Mouse (Mus musculus): ENCODE measurements around the gene Pdlim7.

Pdlim7 gene

DNA sequence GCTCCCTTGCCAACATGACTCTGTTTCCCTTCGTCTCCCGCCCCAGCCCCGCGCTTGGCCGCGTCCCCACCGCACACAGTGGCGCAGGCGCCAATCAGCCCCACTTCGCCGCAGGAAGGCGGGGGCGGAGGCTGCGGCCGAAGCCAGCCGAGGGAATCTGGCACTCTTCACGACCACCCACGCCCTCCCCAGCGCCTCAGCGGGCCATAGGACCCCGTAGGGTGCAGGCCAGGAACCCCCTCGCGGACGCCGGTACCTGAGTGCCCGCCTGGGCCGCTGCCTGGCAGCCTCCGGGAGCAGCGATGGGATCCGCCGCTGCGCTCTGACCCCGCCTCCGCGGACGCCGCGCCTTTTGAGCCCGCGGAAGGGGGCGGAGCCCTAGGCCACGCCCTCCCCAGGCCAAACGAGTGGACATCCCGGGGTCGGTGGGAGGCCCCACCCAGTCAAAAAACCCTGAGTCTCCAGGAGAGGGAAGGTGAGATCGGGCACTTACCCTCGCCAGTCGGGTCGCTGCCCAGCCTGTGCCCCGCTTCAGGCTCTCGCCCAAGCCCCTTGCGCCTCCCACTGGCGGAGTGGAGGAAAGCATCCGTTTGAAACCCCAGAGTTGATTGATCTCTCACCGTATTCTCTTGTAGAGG is at the start of gene Pdlim7:
Gene Pdlim7 (minus strand): TSS at position 566 of the 638 bp plus-strand sequence.
- peak; percentile 89 for DNase-seq

GRCm38 (mm10) chr13:55557499-55557898 is 44.0 kb upstream of the Pdlim7 start:
- DNase-seq = no peak

DNA sequence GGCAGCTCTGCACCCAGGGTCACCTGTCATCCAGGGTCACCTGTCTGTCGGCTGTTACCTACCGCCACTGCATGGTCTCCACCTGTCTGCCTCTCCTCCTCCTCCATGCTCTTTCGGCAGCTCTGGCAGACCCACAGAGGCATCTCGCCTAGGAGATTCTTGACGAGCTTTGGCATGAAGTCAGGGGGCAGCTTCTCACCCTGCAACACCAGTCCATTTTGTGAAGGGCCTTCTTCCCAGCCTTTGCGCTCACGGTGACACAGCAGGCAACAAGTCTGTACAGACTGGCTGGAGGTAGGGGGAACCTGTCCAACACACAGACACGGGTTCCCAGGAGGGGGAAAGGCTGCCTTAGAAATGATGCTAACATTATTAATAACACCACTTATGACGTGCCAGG is 42.4 kb upstream of the Pdlim7 start:
- DNase-seq = no peak

DNA sequence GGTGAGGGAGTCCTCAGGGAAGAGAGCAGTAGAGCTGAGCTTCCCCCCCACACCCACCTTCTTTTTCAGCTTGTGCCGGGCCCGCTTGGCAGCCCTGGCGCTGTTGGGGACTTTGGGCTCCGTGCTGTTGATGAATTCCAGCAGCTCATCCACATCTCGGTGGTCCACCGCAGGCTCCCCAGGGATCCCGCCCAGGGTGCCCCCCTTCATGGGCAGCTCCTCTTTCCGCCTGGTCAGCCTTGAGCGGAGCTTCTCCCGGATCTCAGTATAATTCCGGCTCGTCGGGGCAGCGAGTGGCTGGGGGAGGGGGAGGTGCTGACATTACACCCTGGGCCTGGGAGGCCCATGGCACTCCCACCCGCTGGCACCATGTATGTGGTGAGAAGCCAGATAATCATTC is 35.6 kb upstream of the Pdlim7 start:
- no peak for DNase-seq

GRCm38 (mm10) chr13:55548426-55548825 is 35.0 kb upstream of the Pdlim7 start:
- DNase-seq = no peak

- no peak for DNase-seq
These were observed 34.4 kb upstream of the Pdlim7 start for GRCm38 (mm10) chr13:55547916-55548315.

GRCm38 (mm10) chr13:55544792-55545191 is 31.3 kb upstream of the Pdlim7 start:
- no peak for DNase-seq

GRCm38 (mm10) chr13:55543447-55543846 is 30.0 kb upstream of the Pdlim7 start:
- DNase-seq = no peak

DNA sequence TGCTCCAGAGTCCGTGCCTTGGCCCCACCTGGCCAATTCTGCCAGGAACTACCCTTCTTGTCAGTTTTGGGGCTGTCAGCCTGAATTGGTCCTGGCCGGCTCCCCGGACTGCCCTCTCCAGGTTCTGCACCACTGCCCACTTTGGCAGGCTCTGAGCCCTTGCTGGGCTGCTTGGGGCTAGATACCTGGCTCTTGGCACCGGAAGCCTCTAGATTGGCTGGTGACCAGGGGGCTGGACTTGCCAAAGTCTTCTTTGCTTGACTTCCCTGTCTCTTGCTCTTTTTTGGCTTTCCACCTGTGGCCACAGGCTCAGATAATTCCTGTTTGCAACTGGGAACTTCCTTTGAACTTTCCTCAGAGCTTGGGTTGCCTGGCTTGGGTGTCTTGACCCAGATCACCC is 29.4 kb upstream of the Pdlim7 start:
- peak; percentile 23 for DNase-seq

- DNase-seq = no peak
These were observed 27.5 kb upstream of the Pdlim7 start for GRCm38 (mm10) chr13:55540933-55541332.

- DNase-seq = peak; percentile 100
These were observed 23.0 kb upstream of the Pdlim7 start, which contains the start of gene Ddx41 for GRCm38 (mm10) chr13:55536194-55537175. TSS of gene Ddx41 (minus strand) at chr13:55536658.

- DNase-seq = peak; percentile 67
These were observed 22.3 kb upstream of the Pdlim7 start for GRCm38 (mm10) chr13:55535796-55536193.

DNA sequence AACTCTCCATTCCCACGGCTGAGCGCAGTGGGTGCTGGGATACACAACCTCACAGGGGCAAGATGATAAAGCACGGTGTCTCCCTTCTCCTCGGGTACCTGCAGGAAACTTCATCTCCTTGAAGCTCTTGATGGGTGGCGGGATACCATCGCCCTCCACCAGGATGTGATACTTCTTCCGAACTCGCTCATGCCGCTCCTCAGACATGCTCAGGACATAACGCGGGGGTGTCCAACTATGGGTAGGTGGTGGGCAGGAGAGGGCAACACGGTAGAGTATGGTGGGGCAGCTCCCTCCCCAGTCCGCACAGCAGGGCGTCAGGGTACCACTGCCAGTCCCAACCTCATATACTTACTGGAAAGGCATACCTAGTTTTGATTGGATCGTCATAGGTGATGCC is 21.7 kb upstream of the Pdlim7 start:
- peak; percentile 58 for DNase-seq

GRCm38 (mm10) chr13:55529198-55529915 is 15.9 kb upstream of the Pdlim7 start, which contains the start of gene Dok3:
TSS of gene Dok3 (minus strand) at chr13:55529296.
- no peak for DNase-seq

DNA sequence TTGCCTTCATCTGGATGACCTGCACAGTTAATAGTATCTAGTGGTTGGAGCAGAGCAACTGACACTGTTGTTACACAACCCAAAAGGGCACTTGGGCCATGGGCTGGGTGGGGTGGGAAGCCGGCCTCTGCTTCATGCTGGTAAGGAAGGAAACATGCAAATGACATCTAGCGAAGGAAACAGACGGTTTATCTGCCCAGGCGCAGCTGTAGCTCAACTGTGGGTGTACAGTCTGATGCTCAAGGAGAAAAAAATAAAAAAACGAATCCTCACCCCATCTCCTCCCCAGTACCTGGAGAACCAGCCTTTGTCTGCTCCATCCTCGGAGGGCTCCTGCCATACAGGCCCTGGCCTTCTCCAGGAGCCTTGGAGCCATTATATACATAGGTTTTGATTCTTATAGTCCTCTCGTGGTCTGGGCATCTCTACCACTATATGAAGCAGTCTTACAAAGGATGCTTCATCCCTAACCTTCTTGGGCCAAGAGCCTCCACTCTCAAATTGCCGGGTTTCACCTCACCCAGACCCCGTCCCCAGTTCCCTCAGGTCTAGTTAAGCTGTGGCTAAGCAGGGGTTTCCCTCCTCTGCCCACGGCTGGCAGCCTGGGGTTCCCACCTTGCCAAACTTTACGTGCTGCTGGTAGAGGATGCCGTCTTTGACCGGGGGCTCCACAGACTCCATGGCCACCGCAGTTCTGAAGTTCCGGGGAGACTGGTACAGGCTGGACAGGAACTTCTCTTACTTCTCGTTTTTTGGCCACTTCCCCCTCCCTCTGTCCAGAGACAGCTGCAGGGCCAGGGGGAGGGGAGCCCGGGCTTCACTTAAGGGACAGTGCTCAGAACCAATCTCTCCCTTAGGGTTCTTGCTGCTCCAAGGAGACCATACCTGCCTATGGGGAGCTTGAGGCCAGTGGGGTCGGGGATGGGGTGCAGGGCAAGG is 14.6 kb upstream of the Pdlim7 start:
- no peak for DNase-seq

GRCm38 (mm10) chr13:55527212-55527611 is 13.7 kb upstream of the Pdlim7 start:
- DNase-seq = no peak

DNA sequence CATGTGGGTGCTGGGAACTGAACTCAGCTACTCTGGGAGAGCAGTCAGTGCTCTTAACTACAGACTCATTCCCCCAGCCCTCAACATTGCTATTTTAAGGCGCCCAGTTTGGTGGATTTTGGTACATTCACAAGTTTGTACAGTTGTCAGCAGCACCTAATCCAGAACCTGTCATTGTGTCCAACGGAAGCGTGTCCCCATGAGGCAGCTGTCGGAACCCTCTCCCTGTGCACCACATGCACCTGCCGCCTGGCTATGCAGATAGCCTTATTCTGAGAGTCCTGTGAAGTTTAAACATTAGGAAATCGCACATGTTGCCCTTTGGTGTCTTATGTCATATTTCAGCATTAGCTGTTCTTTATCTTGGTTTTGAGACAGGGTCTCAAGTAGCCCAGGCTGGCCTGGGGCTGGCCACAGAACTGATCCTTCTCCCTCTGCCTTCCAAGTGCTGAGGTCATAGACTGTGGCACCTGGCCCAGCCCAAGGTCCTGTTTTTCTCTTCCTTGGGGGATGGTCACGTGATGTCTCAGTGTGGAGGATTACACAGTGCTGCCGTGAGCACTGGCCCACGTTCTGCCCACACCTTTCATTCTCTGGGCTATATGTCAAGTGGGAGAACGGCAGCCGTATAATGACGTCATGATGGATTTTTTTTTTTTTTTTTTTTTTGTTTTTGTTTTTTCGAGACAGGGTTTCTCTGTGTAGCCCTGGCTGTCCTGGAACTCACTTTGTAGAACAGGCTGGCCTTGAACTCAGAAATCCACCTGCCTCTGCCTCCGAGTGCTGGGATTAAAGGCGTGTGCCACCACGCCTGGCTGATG is 12.5 kb upstream of the Pdlim7 start:
- DNase-seq = no peak

DNA sequence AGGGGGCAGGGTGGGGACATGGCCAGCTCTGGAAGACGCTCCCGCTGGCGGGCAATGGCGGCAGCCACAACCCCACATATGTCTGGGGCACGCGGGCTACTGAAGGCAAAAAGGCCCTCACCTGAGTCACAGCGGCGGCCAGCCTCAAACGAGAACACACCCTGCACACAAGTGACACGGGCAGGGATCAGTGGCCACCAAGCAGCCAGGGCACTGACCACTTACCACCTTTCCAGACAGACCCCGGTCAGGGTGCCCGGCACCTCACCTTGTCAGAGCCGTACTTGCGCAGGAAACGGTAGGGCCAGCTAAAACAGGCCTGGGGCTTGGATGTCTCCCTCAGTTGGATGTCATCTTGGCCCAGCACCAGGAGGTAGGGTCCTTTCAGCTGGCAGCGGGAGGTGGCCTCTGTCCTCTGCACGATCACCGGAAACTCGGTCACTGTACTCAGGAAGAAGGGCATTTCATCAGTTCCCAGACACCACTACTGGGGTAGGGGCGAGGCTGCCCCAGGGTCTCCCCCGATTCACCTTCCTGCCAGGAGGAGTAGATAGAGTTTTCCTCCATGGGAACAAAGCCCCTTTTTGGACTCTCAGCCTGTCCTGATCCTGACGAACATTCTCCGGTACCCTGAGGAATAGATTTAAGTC is 10.6 kb upstream of the Pdlim7 start:
- DNase-seq = no peak

DNA sequence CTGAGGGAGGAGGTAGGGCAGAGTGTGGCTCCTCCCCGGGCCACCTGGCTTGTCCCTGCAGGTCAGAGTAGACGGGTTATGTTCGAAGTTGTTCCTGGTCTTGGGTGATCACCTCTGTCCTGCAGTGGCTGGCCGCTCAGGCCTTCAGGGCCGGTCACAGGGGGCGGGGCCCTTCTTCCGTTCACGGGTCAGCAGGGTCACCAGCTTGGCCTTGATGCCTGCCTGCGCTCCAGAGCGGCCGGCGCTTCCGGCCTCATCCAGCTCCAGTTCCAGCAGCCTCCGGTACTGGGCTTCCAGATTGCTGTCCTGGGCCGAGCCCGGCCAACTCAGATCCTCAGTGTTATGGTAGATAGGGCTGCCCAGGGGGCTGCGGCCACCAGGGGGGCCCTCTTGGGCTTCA is 9.8 kb upstream of the Pdlim7 start:
- no peak for DNase-seq

DNA sequence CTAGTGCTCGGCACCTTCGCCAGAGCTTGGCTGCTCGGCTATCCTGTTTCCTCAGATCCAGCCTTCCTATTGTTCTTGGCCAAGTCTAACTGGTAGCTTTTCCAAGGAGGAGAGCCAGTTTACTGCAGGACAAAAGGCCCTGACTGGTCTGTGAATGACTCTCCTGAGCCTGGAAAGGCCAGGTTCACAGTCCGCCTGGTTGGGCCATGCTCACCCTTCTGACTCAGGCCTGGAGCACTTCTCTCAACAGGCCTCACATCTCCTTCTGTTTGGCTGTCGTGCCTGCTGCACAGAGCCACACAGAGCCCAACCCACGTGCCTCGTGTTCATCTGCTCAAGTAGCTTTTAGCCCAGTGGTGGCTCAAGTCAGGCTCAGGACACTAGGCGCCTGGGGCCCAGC is 9.3 kb upstream of the Pdlim7 start:
- DNase-seq = no peak

- DNase-seq = no peak
These were observed 6.1 kb upstream of the Pdlim7 start for GRCm38 (mm10) chr13:55519606-55520005.

Measured in cerebellum, adult 11-12 months (tissue).